Mouse (Mus musculus): ENCODE measurements around the gene Xlr. TPM values are rescaled to one million over a fixed set of nuclear protein-coding genes. Genes with fewer than 3 reads are reported as not detected.
"Not testable (repeated sequence)": the region's sequence is repeated elsewhere in the genome, so short reads cannot be mapped to it uniquely, and the experiment has no call there.

The Xlr gene
- 0.25 and 0.83 TPM in 2 replicates for polyA plus RNA-seq (2016; fragmentation: Nextera tagmentation; extraction: Ambion mirVana)

- H3K4me1 ChIP-seq; DNase-seq (ENCODE audit: low spot score); H3K4me3 ChIP-seq; H3K9me3 ChIP-seq (replicated peaks); H3K36me3 ChIP-seq; H3K27me3 ChIP-seq (ENCODE audit: low read depth, poor library complexity, severe bottlenecking); H3K27ac ChIP-seq: not testable (repeated sequence)
- 88% methylated on average over 11 of the region's 11 CpGs for WGBS
Measured at GRCm38 (mm10) chrX:53797519-53797918, at the start of gene Xlr. Gene Xlr (minus strand): TSS chrX:53797706.

GRCm38 (mm10) chrX:53799074-53799473 is 1.6 kb upstream of the Xlr start:
- no peaks in the 10 kb centered on the region for H3K4me1 ChIP-seq
- no peaks in the 10 kb centered on the region for H3K27me3 ChIP-seq (ENCODE audit: low read depth, poor library complexity, severe bottlenecking)
- H3K36me3 ChIP-seq = no peaks in the 10 kb centered on the region
- 32% methylated on average over 3 of the region's 3 CpGs for WGBS
- no peak for DNase-seq (ENCODE audit: low spot score)
- no peaks in the 10 kb centered on the region for H3K9me3 ChIP-seq (replicated peaks)
- no peak overlapping the region for H3K4me3 ChIP-seq
- no peak overlapping the region for H3K27ac ChIP-seq

GRCm38 (mm10) chrX:53776276-53776675 is 21.2 kb downstream of the Xlr start, which contains the start of gene Zfp36l3:
Gene Zfp36l3 (minus strand): TSS chrX:53776394.
- WGBS = 86% methylated on average over 12 of the region's 12 CpGs
- Histone ChIP-seq H3K27me3 (ENCODE audit: low read depth, poor library complexity, severe bottlenecking) (no peaks in the 10 kb centered on the region), H3K4me1 (no peaks in the 10 kb centered on the region), H3K27ac (no peak within 1 kb of the TSS), H3K36me3 (no peaks in the 10 kb centered on the region), H3K9me3 (replicated peaks) (no peaks in the 10 kb centered on the region; the same call in 1 of the 2 replicates), H3K4me3 (no peak within 1 kb of the TSS)
- no peak for DNase-seq (ENCODE audit: low spot score)

- 92% methylated on average over 16 of the region's 16 CpGs for WGBS
- no peaks in the 10 kb centered on the region for H3K27me3 ChIP-seq (ENCODE audit: low read depth, poor library complexity, severe bottlenecking)
- no peak within 1 kb of the TSS for H3K4me3 ChIP-seq
- H3K4me1 ChIP-seq = no peaks in the 10 kb centered on the region
- no peaks in the 10 kb centered on the region for H3K36me3 ChIP-seq
- DNase-seq (ENCODE audit: low spot score) = no peak
- H3K27ac ChIP-seq = no peak within 1 kb of the TSS
- H3K9me3 ChIP-seq (replicated peaks) = peaks cover 10% of the 10 kb centered on the region; the same call in 1 of the 2 replicates
Measured at GRCm38 (mm10) chrX:53757736-53758135, 39.8 kb downstream of the Xlr start, which contains the start of gene 1700013H16Rik. Gene 1700013H16Rik (minus strand): TSS chrX:53757831.

- Histone ChIP-seq H3K27ac (no peak overlapping the region), H3K4me1 (no peaks in the 10 kb centered on the region), H3K4me3 (no peak overlapping the region), H3K27me3 (ENCODE audit: low read depth, poor library complexity, severe bottlenecking) (no peaks in the 10 kb centered on the region), H3K9me3 (replicated peaks) (peaks cover 10% of the 10 kb centered on the region; the same call in 1 of the 2 replicates), H3K36me3 (no peaks in the 10 kb centered on the region)
- WGBS = 96% methylated on average over 1 of the region's 1 CpGs
- no peak for DNase-seq (ENCODE audit: low spot score)
Measured at GRCm38 (mm10) chrX:53752851-53753250, 44.7 kb downstream of the Xlr start.

GRCm38 (mm10) chrX:53728967-53729366 is 68.5 kb downstream of the Xlr start:
- H3K4me1 ChIP-seq = no peaks in the 10 kb centered on the region
- H3K27ac ChIP-seq = no peak overlapping the region
- no peaks in the 10 kb centered on the region for H3K36me3 ChIP-seq
- 82% methylated on average over 2 of the region's 2 CpGs for WGBS
- H3K9me3 ChIP-seq (replicated peaks) = no peaks in the 10 kb centered on the region
- H3K4me3 ChIP-seq = no peak overlapping the region
- no peak for DNase-seq (ENCODE audit: low spot score)
- H3K27me3 ChIP-seq (ENCODE audit: low read depth, poor library complexity, severe bottlenecking) = no peaks in the 10 kb centered on the region

Other genes with a start within 250 kb of the Xlr start
- gene Rtl8c, start 189.7 kb downstream of the Xlr start, polyA plus RNA-seq (2016; fragmentation: Nextera tagmentation; extraction: Ambion mirVana) = 15.5 and 16.7 TPM in 2 replicates
- gene Gm14597, start 188.7 kb downstream of the Xlr start, polyA plus RNA-seq (2016; fragmentation: Nextera tagmentation; extraction: Ambion mirVana) = not detected in 2 replicates
- 35.4 and 44.4 TPM in 2 replicates for gene Rtl8a, start 154.0 kb downstream of the Xlr start, polyA plus RNA-seq (2016; fragmentation: Nextera tagmentation; extraction: Ambion mirVana)
- gene Rtl8b, start 127.3 kb downstream of the Xlr start, polyA plus RNA-seq (2016; fragmentation: Nextera tagmentation; extraction: Ambion mirVana) = 42.8 and 44.0 TPM in 2 replicates
- 0.26 TPM in 1 of 2 replicates, not detected in the other for gene 4930502E18Rik, start 72.9 kb downstream of the Xlr start, polyA plus RNA-seq (2016; fragmentation: Nextera tagmentation; extraction: Ambion mirVana)
- gene 1700013H16Rik, start 39.9 kb downstream of the Xlr start, polyA plus RNA-seq (2016; fragmentation: Nextera tagmentation; extraction: Ambion mirVana) = not detected in 2 replicates
- gene Zfp36l3, start 21.3 kb downstream of the Xlr start, polyA plus RNA-seq (2016; fragmentation: Nextera tagmentation; extraction: Ambion mirVana) = not detected in 2 replicates

Measured in limb, embryonic 10.5 days (tissue).